Mouse (Mus musculus): ENCODE measurements around the gene Mrpl43. TPM values are rescaled to one million over a fixed set of nuclear protein-coding genes. Genes with fewer than 3 reads are reported as not detected.

Mrpl43 gene
- polyA plus RNA-seq, 1 experiment from 2014 or later = 65.5 TPM

DNA sequence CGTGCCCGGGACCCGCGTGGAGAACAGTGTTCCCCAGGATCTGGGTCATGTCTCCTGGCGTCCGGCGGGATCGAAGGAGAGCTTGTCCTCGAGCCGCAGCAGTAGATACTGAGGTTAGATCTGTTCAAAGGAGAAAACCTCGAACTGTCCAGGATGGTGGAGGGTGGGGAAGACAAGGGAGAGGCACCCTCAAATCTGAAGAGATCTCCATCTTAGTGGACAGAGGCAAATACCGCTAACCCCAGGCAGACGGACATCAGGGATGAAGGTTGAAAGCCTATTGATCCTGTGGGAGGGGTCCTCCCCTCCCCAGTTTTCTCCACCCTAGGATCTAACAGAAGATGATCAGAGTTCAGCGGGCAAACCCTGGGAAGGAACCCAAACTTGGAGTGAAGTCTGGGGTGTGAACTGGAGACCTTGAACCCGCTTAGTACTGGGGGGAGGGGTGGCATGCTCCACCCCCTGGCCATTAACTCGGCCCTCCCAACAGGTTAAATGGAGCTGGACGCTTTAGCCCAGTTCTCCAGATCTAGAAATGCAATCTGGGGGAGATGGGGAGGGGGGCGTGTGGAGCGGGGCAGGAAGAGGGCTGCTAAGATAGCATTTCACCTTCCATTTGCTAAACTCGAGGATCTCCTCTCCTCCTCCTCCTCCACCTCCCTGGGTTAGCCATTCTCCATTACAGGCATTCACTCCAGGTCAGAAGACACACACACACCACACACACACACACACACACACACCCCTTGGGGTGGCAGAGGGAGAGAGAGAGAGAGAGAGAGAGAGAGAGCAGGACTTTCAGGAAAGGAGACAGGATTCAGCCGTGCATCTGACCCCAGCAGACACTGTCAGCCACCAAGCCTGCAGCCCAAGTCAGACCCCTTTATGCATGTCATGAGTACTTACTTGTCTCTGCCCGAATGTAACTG is 16.4 kb downstream of the Mrpl43 start:
- 10% methylated on average over 22 of the region's 22 CpGs for WGBS
- Histone ChIP-seq H3K9me3 (ENCODE audit: control insufficient read depth, low read length) (no peaks in the 10 kb centered on the region), H3K4me2 (ENCODE audit: low read length) (peak overlapping the region; percentile 98), H3K9ac (ENCODE audit: low read length) (peak overlapping the region; percentile 71), H3K4me1 (ENCODE audit: control insufficient read depth in 2 of 2, insufficient read depth in 2 of 2, low read length in 2 of 2) (peaks cover 4 to 10% of the 10 kb centered on the region in 2 experiments; a peak in 2 of 4 replicates), H3K27me3 (ENCODE audit: control insufficient read depth, insufficient read depth, low read length) (no peaks in the 10 kb centered on the region), H3K4me3 (ENCODE audit: control insufficient read depth in 1 of 2, insufficient read depth in 1 of 2, low read depth in 1 of 2, low read length in 2 of 2) (peak overlapping the region; percentile 54), H3K27ac (replicated peaks in 1 of 2; ENCODE audit: control insufficient read depth in 1 of 2, insufficient read depth in 1 of 2, low read depth in 2 of 2, low read length in 2 of 2) (no peak overlapping the region), H3K36me3 (ENCODE audit: control insufficient read depth, insufficient read depth, low read length) (no peaks in the 10 kb centered on the region)
- ATAC-seq (ENCODE audit: insufficient number of reproducible peaks, insufficient read depth, low FRiP score, low read depth) = no peak

DNA sequence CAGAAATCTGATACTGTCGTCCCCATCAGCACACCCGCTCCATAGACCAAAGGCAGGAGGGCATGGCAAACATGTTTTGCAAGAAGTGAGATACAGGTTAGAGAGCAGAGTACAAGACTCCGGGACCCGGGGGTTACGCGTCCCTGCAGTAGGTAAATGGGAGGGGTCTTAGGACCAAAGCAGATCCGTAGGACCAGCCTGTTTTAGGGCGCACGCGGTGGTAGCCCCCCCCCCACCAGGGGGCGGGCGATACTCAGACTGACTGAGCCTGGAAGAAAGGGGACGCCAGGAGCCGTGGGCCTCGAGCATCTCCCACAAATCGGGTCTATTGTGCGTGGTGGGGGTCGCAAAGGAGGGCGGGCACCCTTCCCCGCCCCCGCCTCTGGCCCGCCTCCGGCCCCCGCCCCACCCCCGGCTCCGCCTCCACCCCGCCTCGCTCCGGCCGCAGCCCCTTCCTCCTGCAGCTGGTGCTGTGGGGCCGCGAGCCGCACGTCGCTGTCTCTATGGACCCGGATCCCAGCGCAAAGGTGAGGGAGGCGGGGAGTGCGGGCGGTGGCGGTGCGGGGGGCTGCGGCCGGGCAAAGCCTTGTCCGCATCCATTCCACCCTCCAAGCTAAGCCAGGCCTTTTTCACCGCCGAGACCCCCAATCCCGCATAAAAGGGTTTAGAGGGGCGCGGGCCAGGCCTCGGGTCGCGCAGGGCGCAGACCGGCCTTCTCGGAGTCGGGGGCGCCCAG is 17.2 kb downstream of the Mrpl43 start, which contains the start of gene Sema4g:
Gene Sema4g, plus strand, starts transcription at position 271 of the 736 bp plus-strand sequence.
- peak; percentile 42; the same call in 1 of the 2 replicates for ATAC-seq (ENCODE audit: insufficient number of reproducible peaks, insufficient read depth, low FRiP score, low read depth)
- Histone ChIP-seq H3K9me3 (ENCODE audit: control insufficient read depth, low read length) (no peaks in the 10 kb centered on the region), H3K9ac (ENCODE audit: low read length) (peak within 1 kb of the TSS; percentile 71), H3K36me3 (ENCODE audit: control insufficient read depth, insufficient read depth, low read length) (no peaks in the 10 kb centered on the region), H3K4me3 (ENCODE audit: control insufficient read depth in 1 of 2, insufficient read depth in 1 of 2, low read depth in 1 of 2, low read length in 2 of 2) (peak within 1 kb of the TSS; percentile 54), H3K27me3 (ENCODE audit: control insufficient read depth, insufficient read depth, low read length) (no peaks in the 10 kb centered on the region), H3K4me1 (ENCODE audit: control insufficient read depth in 2 of 2, insufficient read depth in 2 of 2, low read length in 2 of 2) (peaks cover 4 to 10% of the 10 kb centered on the region in 2 experiments; a peak in 2 of 4 replicates), H3K27ac (replicated peaks in 1 of 2; ENCODE audit: control insufficient read depth in 1 of 2, insufficient read depth in 1 of 2, low read depth in 2 of 2, low read length in 2 of 2) (no peak within 1 kb of the TSS), H3K4me2 (ENCODE audit: low read length) (peak within 1 kb of the TSS; percentile 98)
- WGBS = under 1% methylated on average over 50 of the region's 58 CpGs

DNA sequence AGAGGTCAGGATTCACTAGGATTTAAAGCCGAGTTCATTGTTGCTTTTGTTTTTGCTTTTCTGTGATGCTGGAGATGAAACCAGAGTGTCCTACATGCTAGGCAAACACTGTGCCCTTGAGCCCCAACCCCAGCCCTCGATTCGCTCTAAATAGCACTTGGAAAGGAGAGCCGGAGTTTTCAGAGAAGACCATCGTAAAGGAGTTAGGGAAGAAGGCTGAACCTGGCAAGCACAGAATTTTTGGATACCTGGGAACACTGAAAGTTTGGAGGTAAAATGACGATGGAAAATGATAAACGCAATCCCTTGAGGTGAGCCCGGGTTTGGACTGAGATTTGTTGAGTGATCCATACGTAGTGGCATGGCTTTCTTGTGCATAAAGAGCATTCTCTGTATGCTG is 17.9 kb downstream of the Mrpl43 start:
- H3K9me3 ChIP-seq (ENCODE audit: control insufficient read depth, low read length) = no peaks in the 10 kb centered on the region
- peaks cover 4 to 10% of the 10 kb centered on the region in 2 experiments; a peak in 2 of 4 replicates for H3K4me1 ChIP-seq (ENCODE audit: control insufficient read depth in 2 of 2, insufficient read depth in 2 of 2, low read length in 2 of 2)
- H3K27me3 ChIP-seq (ENCODE audit: control insufficient read depth, insufficient read depth, low read length) = no peaks in the 10 kb centered on the region
- no peak overlapping the region for H3K27ac ChIP-seq (replicated peaks in 1 of 2; ENCODE audit: control insufficient read depth in 1 of 2, insufficient read depth in 1 of 2, low read depth in 2 of 2, low read length in 2 of 2)
- H3K9ac ChIP-seq (ENCODE audit: low read length) = peak overlapping the region; percentile 71
- 26% methylated on average over 9 of the region's 9 CpGs for WGBS
- H3K36me3 ChIP-seq (ENCODE audit: control insufficient read depth, insufficient read depth, low read length) = peaks cover 5% of the 10 kb centered on the region
- no peak for ATAC-seq (ENCODE audit: insufficient number of reproducible peaks, insufficient read depth, low FRiP score, low read depth)
- H3K4me3 ChIP-seq (ENCODE audit: control insufficient read depth in 1 of 2, insufficient read depth in 1 of 2, low read depth in 1 of 2, low read length in 2 of 2) = peak overlapping the region; percentile 54
- H3K4me2 ChIP-seq (ENCODE audit: low read length) = peak overlapping the region; percentile 98

DNA sequence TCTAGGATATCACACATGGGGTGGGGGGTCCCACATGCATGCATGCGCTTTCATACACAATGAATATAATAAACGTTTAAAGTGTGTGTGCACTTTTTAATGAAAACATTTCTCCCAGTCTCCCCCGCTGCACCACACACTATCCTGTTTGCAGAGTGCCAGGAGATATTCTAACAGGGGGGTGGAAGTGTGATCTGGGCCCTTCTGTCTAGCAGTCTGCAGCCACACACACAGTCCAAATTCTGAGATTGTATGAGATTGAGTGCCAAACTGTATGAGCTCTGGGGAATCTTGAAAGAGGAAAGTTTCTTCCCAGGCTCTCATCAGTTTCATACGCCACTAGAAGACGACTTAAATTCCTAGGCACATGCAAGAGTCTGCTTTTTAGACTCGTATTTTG is 18.4 kb downstream of the Mrpl43 start:
- no peak for ATAC-seq (ENCODE audit: insufficient number of reproducible peaks, insufficient read depth, low FRiP score, low read depth)
- no peaks in the 10 kb centered on the region for H3K9me3 ChIP-seq (ENCODE audit: control insufficient read depth, low read length)

DNA sequence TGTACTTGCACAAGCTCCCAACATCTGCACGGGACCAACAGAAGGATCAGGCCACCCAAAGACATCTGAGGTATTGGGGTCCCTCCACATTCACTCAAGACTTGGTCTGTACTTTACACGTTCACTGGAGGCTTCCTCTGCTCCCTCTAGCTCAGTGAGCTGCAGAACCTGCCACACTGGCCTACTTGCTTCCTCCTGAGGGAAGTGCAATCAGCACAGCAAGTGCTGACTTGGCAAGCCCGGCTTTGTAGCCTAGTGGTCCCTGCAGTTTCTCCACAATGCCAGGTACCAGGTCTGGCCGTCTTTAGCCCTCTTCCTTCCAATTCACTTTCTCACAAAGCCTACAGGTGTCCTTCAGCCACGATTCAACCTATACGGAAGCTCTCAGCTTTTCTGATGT is 19.2 kb downstream of the Mrpl43 start:
- 51% methylated on average over 6 of the region's 6 CpGs for WGBS
- H3K27ac ChIP-seq (replicated peaks in 1 of 2; ENCODE audit: control insufficient read depth in 1 of 2, insufficient read depth in 1 of 2, low read depth in 2 of 2, low read length in 2 of 2) = no peak overlapping the region
- H3K9me3 ChIP-seq (ENCODE audit: control insufficient read depth, low read length) = no peaks in the 10 kb centered on the region
- no peak overlapping the region for H3K4me3 ChIP-seq (ENCODE audit: control insufficient read depth in 1 of 2, insufficient read depth in 1 of 2, low read depth in 1 of 2, low read length in 2 of 2)
- H3K27me3 ChIP-seq (ENCODE audit: control insufficient read depth, insufficient read depth, low read length) = no peaks in the 10 kb centered on the region
- H3K36me3 ChIP-seq (ENCODE audit: control insufficient read depth, insufficient read depth, low read length) = peaks cover 17% of the 10 kb centered on the region
- ATAC-seq (ENCODE audit: insufficient number of reproducible peaks, insufficient read depth, low FRiP score, low read depth) = no peak
- H3K4me1 ChIP-seq (ENCODE audit: control insufficient read depth in 2 of 2, insufficient read depth in 2 of 2, low read length in 2 of 2) = peaks cover 0 to 10% of the 10 kb centered on the region in 2 experiments; a peak in 2 of 4 replicates
- H3K9ac ChIP-seq (ENCODE audit: low read length) = no peak overlapping the region
- no peak overlapping the region for H3K4me2 ChIP-seq (ENCODE audit: low read length)

More for the DNA sequence above, 18.4 kb downstream of the Mrpl43 start:
- Histone ChIP-seq H3K4me1 (ENCODE audit: control insufficient read depth in 2 of 2, insufficient read depth in 2 of 2, low read length in 2 of 2) (peaks cover 4 to 10% of the 10 kb centered on the region in 2 experiments; a peak in 2 of 4 replicates), H3K4me2 (ENCODE audit: low read length) (no peak overlapping the region), H3K36me3 (ENCODE audit: control insufficient read depth, insufficient read depth, low read length) (peaks cover 9% of the 10 kb centered on the region), H3K27me3 (ENCODE audit: control insufficient read depth, insufficient read depth, low read length) (no peaks in the 10 kb centered on the region), H3K4me3 (ENCODE audit: control insufficient read depth in 1 of 2, insufficient read depth in 1 of 2, low read depth in 1 of 2, low read length in 2 of 2) (no peak overlapping the region), H3K27ac (replicated peaks in 1 of 2; ENCODE audit: control insufficient read depth in 1 of 2, insufficient read depth in 1 of 2, low read depth in 2 of 2, low read length in 2 of 2) (no peak overlapping the region), H3K9ac (ENCODE audit: low read length) (no peak overlapping the region)
- WGBS = 70% methylated on average over 6 of the region's 6 CpGs

DNA sequence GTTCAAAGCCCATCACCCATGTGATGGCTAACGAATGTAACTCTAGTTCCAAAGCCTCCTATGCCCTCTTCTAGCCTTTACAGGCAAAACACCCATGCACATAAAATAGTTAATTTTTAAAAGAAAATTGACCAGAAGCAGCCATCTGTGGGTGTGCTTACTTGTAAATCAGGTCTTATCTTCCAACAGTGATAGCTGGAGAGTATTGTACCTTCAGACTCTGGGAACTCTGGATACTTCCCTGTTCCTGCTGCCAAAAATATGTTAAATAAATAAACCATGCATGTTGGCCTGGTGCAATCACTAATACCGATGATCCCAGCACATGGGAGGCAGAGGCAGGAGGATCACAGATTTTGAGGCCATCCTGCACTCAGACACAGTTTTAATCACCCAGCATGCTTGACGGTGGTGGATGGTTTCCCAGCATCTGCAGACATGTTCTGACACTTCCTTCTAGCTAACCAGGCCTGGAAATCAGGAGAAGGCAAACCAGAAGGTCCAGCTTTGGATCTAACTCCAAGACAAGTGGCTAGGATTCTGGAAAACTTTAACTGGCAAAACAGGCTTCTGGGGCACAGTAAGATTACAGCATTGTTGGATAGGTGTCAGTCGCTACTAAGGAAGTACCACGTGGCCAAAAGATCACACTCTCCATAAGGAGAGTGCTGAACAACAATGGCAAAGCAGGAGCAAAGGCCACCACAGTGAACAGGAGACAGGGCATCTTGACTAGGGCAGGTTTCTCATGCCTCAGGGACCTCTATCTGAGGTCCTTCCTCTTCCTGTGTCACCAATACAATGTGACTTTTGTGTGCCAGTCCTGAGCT is 20.9 kb downstream of the Mrpl43 start:
- H3K27ac ChIP-seq (replicated peaks in 1 of 2; ENCODE audit: control insufficient read depth in 1 of 2, insufficient read depth in 1 of 2, low read depth in 2 of 2, low read length in 2 of 2) = no peak overlapping the region
- H3K4me2 ChIP-seq (ENCODE audit: low read length) = no peak overlapping the region
- no peaks in the 10 kb centered on the region for H3K27me3 ChIP-seq (ENCODE audit: control insufficient read depth, insufficient read depth, low read length)
- H3K4me1 ChIP-seq (ENCODE audit: control insufficient read depth in 2 of 2, insufficient read depth in 2 of 2, low read length in 2 of 2) = peaks cover 0 to 10% of the 10 kb centered on the region in 2 experiments; a peak in 2 of 4 replicates
- no peak overlapping the region for H3K9ac ChIP-seq (ENCODE audit: low read length)
- H3K4me3 ChIP-seq (ENCODE audit: control insufficient read depth in 1 of 2, insufficient read depth in 1 of 2, low read depth in 1 of 2, low read length in 2 of 2) = no peak overlapping the region
- H3K9me3 ChIP-seq (ENCODE audit: control insufficient read depth, low read length) = no peaks in the 10 kb centered on the region
- WGBS = 47% methylated on average over 5 of the region's 5 CpGs
- ATAC-seq (ENCODE audit: insufficient number of reproducible peaks, insufficient read depth, low FRiP score, low read depth) = no peak
- H3K36me3 ChIP-seq (ENCODE audit: control insufficient read depth, insufficient read depth, low read length) = peaks cover 33% of the 10 kb centered on the region

DNA sequence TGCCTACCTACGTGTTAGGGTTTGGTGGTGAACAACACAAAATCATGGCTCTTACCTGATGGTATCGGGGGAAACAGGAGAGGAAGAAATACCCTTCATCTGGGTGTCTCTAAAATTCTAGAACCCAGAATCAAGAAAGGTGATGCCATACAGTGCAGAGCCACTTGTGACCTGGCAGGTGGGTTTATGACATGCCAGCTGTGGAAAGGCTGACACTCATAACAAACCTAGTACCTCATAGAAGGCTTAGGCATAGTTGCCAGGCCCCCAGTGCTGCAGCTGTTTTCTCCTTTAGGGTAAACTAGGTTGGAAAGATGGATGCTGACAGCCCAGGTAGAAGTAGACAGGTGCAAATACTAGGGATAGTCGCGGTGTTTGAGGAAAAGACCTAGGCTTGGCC is 21.8 kb downstream of the Mrpl43 start:
- no peak overlapping the region for H3K4me2 ChIP-seq (ENCODE audit: low read length)
- H3K36me3 ChIP-seq (ENCODE audit: control insufficient read depth, insufficient read depth, low read length) = peaks cover 43% of the 10 kb centered on the region
- H3K9me3 ChIP-seq (ENCODE audit: control insufficient read depth, low read length) = no peaks in the 10 kb centered on the region
- 86% methylated on average over 4 of the region's 4 CpGs for WGBS
- no peak for ATAC-seq (ENCODE audit: insufficient number of reproducible peaks, insufficient read depth, low FRiP score, low read depth)
- no peaks in the 10 kb centered on the region for H3K27me3 ChIP-seq (ENCODE audit: control insufficient read depth, insufficient read depth, low read length)
- no peak overlapping the region for H3K27ac ChIP-seq (replicated peaks in 1 of 2; ENCODE audit: control insufficient read depth in 1 of 2, insufficient read depth in 1 of 2, low read depth in 2 of 2, low read length in 2 of 2)
- peaks cover 0 to 10% of the 10 kb centered on the region in 2 experiments; a peak in 2 of 4 replicates for H3K4me1 ChIP-seq (ENCODE audit: control insufficient read depth in 2 of 2, insufficient read depth in 2 of 2, low read length in 2 of 2)
- no peak overlapping the region for H3K4me3 ChIP-seq (ENCODE audit: control insufficient read depth in 1 of 2, insufficient read depth in 1 of 2, low read depth in 1 of 2, low read length in 2 of 2)
- H3K9ac ChIP-seq (ENCODE audit: low read length) = no peak overlapping the region
